Mouse (Mus musculus): ENCODE measurements around the gene Olfr1335. TPM values are rescaled to one million over a fixed set of nuclear protein-coding genes. Genes with fewer than 3 reads are reported as not detected.

Gene Olfr1335
- total and polyA plus RNA-seq, 3 experiments = not detected

Other genes with a start within 250 kb of the Olfr1335 start
- gene Cfap57, start 189.2 kb downstream of the Olfr1335 start, total RNA-seq (2012; rRNA removed) = not detected in 2 replicates
- gene Cfap57, start 189.2 kb downstream of the Olfr1335 start, polyA plus RNA-seq (2012; ENCODE audit: insufficient read depth in 1 of 2, insufficient read length in 2 of 2, low read depth in 1 of 2, low replicate concordance in 2 of 2, missing spikeins in 1 of 2) = not detected
- gene Ebna1bp2, start 189.1 kb downstream of the Olfr1335 start, total RNA-seq (2012; rRNA removed) = 313 and 357 TPM in 2 replicates
- 100 to 1,000 TPM in 1 of 2 experiments, not detected in 1; 378 TPM for gene Ebna1bp2, start 189.1 kb downstream of the Olfr1335 start, polyA plus RNA-seq (2012; ENCODE audit: insufficient read depth in 1 of 2, insufficient read length in 2 of 2, low read depth in 1 of 2, low replicate concordance in 2 of 2, missing spikeins in 1 of 2)
- not detected in 2 replicates for gene Olfr62, start 151.0 kb downstream of the Olfr1335 start, total RNA-seq (2012; rRNA removed)
- not detected for gene Olfr62, start 151.0 kb downstream of the Olfr1335 start, polyA plus RNA-seq (2012; ENCODE audit: insufficient read depth in 1 of 2, insufficient read length in 2 of 2, low read depth in 1 of 2, low replicate concordance in 2 of 2, missing spikeins in 1 of 2)
- gene Olfr1342, start 117.2 kb downstream of the Olfr1335 start, total RNA-seq (2012; rRNA removed) = not detected in 2 replicates
- gene Olfr1342, start 117.2 kb downstream of the Olfr1335 start, polyA plus RNA-seq (2012; ENCODE audit: insufficient read depth in 1 of 2, insufficient read length in 2 of 2, low read depth in 1 of 2, low replicate concordance in 2 of 2, missing spikeins in 1 of 2) = not detected
- not detected in 2 replicates for gene Olfr1341, start 106.4 kb downstream of the Olfr1335 start, total RNA-seq (2012; rRNA removed)
- gene Olfr1341, start 106.4 kb downstream of the Olfr1335 start, polyA plus RNA-seq (2012; ENCODE audit: insufficient read depth in 1 of 2, insufficient read length in 2 of 2, low read depth in 1 of 2, low replicate concordance in 2 of 2, missing spikeins in 1 of 2) = not detected
- not detected in 2 replicates for gene Olfr1340, start 89.8 kb downstream of the Olfr1335 start, total RNA-seq (2012; rRNA removed)
- not detected for gene Olfr1340, start 89.8 kb downstream of the Olfr1335 start, polyA plus RNA-seq (2012; ENCODE audit: insufficient read depth in 1 of 2, insufficient read length in 2 of 2, low read depth in 1 of 2, low replicate concordance in 2 of 2, missing spikeins in 1 of 2)
- gene Olfr1339, start 77.8 kb downstream of the Olfr1335 start, total RNA-seq (2012; rRNA removed) = not detected in 2 replicates
- not detected for gene Olfr1339, start 77.8 kb downstream of the Olfr1335 start, polyA plus RNA-seq (2012; ENCODE audit: insufficient read depth in 1 of 2, insufficient read length in 2 of 2, low read depth in 1 of 2, low replicate concordance in 2 of 2, missing spikeins in 1 of 2)
- not detected in 2 replicates for gene Olfr1338, start 51.2 kb downstream of the Olfr1335 start, total RNA-seq (2012; rRNA removed)
- not detected for gene Olfr1338, start 51.2 kb downstream of the Olfr1335 start, polyA plus RNA-seq (2012; ENCODE audit: insufficient read depth in 1 of 2, insufficient read length in 2 of 2, low read depth in 1 of 2, low replicate concordance in 2 of 2, missing spikeins in 1 of 2)
- not detected in 2 replicates for gene Olfr1337, start 27.4 kb downstream of the Olfr1335 start, total RNA-seq (2012; rRNA removed)
- not detected for gene Olfr1337, start 27.4 kb downstream of the Olfr1335 start, polyA plus RNA-seq (2012; ENCODE audit: insufficient read depth in 1 of 2, insufficient read length in 2 of 2, low read depth in 1 of 2, low replicate concordance in 2 of 2, missing spikeins in 1 of 2)
- gene Olfr1333, start 26.3 kb upstream of the Olfr1335 start, total RNA-seq (2012; rRNA removed) = not detected in 2 replicates
- gene Olfr1333, start 26.3 kb upstream of the Olfr1335 start, polyA plus RNA-seq (2012; ENCODE audit: insufficient read depth in 1 of 2, insufficient read length in 2 of 2, low read depth in 1 of 2, low replicate concordance in 2 of 2, missing spikeins in 1 of 2) = not detected
- not detected in 2 replicates for gene Olfr1331, start 54.7 kb upstream of the Olfr1335 start, total RNA-seq (2012; rRNA removed)
- gene Olfr1331, start 54.7 kb upstream of the Olfr1335 start, polyA plus RNA-seq (2012; ENCODE audit: insufficient read depth in 1 of 2, insufficient read length in 2 of 2, low read depth in 1 of 2, low replicate concordance in 2 of 2, missing spikeins in 1 of 2) = not detected
- gene Olfr1330, start 78.7 kb upstream of the Olfr1335 start, total RNA-seq (2012; rRNA removed) = not detected in 2 replicates
- gene Olfr1330, start 78.7 kb upstream of the Olfr1335 start, polyA plus RNA-seq (2012; ENCODE audit: insufficient read depth in 1 of 2, insufficient read length in 2 of 2, low read depth in 1 of 2, low replicate concordance in 2 of 2, missing spikeins in 1 of 2) = not detected
- not detected in 2 replicates for gene Olfr1329, start 107.5 kb upstream of the Olfr1335 start, total RNA-seq (2012; rRNA removed)
- not detected for gene Olfr1329, start 107.5 kb upstream of the Olfr1335 start, polyA plus RNA-seq (2012; ENCODE audit: insufficient read depth in 1 of 2, insufficient read length in 2 of 2, low read depth in 1 of 2, low replicate concordance in 2 of 2, missing spikeins in 1 of 2)
- not detected in 2 replicates for gene Olfr1328, start 128.7 kb upstream of the Olfr1335 start, total RNA-seq (2012; rRNA removed)
- gene Olfr1328, start 128.7 kb upstream of the Olfr1335 start, polyA plus RNA-seq (2012; ENCODE audit: insufficient read depth in 1 of 2, insufficient read length in 2 of 2, low read depth in 1 of 2, low replicate concordance in 2 of 2, missing spikeins in 1 of 2) = not detected
- not detected in 2 replicates for gene Lao1, start 151.6 kb upstream of the Olfr1335 start, total RNA-seq (2012; rRNA removed)
- gene Lao1, start 151.6 kb upstream of the Olfr1335 start, polyA plus RNA-seq (2012; ENCODE audit: insufficient read depth in 1 of 2, insufficient read length in 2 of 2, low read depth in 1 of 2, low replicate concordance in 2 of 2, missing spikeins in 1 of 2) = not detected

All from MEL (cell line).